Mouse (Mus musculus) intestine, embryonic 15.5 days (tissue): ENCODE results near the gene Dtx1. TPM values are rescaled to one million over a fixed set of nuclear protein-coding genes. Genes with fewer than 3 reads are reported as not detected.
A peak's percentile ranks its signal among the peaks of the same experiment; 100 is the strongest.

Source experiments
- ATAC-seq: fragments of 200-750 bp; cut with Nextera tagmentation; 2 replicates; pipeline ENCODE4 v1.8.0; 2017; ENCODE audit warnings: moderate TSS enrichment, moderate library complexity
- H3K27ac ChIP-seq: fragments of 300-500 bp; sonication (generic); 2 replicates; pipeline ENCODE4 v1.5.1; 2015; ENCODE audit warnings: mild to moderate bottlenecking, inconsistent platforms
- H3K27me3 ChIP-seq: fragments of 300-500 bp; sonication (generic); replicated peaks from 2 replicates; pipeline ENCODE4 v1.6.1; 2015; ENCODE audit warnings: inconsistent platforms
- H3K36me3 ChIP-seq: fragments of 300-500 bp; sonication (generic); 2 replicates; pipeline ENCODE4 v1.6.1; 2015; ENCODE audit warnings: inconsistent platforms
- H3K4me1 ChIP-seq: fragments of 300-500 bp; sonication (generic); replicated peaks from 2 replicates; pipeline ENCODE4 v1.6.1; 2015; ENCODE audit warnings: inconsistent platforms
- H3K4me2 ChIP-seq: fragments of 300-500 bp; sonication (generic); replicated peaks from 2 replicates; pipeline ENCODE4 v1.6.1; 2015; ENCODE audit warnings: mild to moderate bottlenecking, inconsistent platforms
- H3K4me3 ChIP-seq: fragments of 300-500 bp; sonication (generic); replicated peaks from 2 replicates; pipeline ENCODE4 v1.5.1; 2015; ENCODE audit warnings: inconsistent platforms
- H3K9ac ChIP-seq: fragments of 300-500 bp; sonication (generic); 2 replicates; pipeline ENCODE4 v1.6.1; 2015; ENCODE audit warnings: inconsistent platforms
- H3K9me3 ChIP-seq: fragments of 300-500 bp; sonication (generic); 2 replicates; pipeline ENCODE4 v1.6.1; 2016; ENCODE audit warnings: inconsistent platforms
- WGBS: fragments of 180-500 bp; shearing (Covaris S2); methylation state at CpG from one replicate; pipeline ENCODE4 v1.1.7; 2015; 5-methylcytosine and 5-hydroxymethylcytosine counted together
- polyA plus RNA-seq: library from polyadenylated mRNA; unstranded; fragments of >200 nt; fragmentation: Nextera tagmentation; extraction: Ambion mirVana; gene quantifications from 2 replicates; pipeline ENCODE4 v1.2.1, GENCODE M21; 2015

Dtx1 gene
- polyA plus RNA-seq: 4.1 and 4.3 TPM in 2 replicates

- no peak; the same call in 1 of the 2 replicates for ATAC-seq
- Histone ChIP-seq H3K4me1 (peaks cover 12% of the 10 kb centered on the region), H3K4me2 (peak within 1 kb of the TSS; percentile 80), H3K4me3 (peak within 1 kb of the TSS; percentile 49), H3K27me3 (peaks cover 59% of the 10 kb centered on the region), H3K9me3 (no peaks in the 10 kb centered on the region), H3K9ac (peak within 1 kb of the TSS; percentile 42), H3K36me3 (no peaks in the 10 kb centered on the region), H3K27ac (no peak within 1 kb of the TSS)
- WGBS: 40% methylated on average over 3 of the region's 3 CpGs
These were observed at the start of gene Dtx1 for GRCm38 (mm10) chr5:120711827-120712226. Dtx1 (minus strand) TSS chr5:120711927.

- H3K27me3 ChIP-seq: no peaks in the 10 kb centered on the region
- no peak overlapping the region for H3K4me2 ChIP-seq
- no peak overlapping the region for H3K9ac ChIP-seq
- 81% methylated on average over 4 of the region's 4 CpGs for WGBS
- no peaks in the 10 kb centered on the region for H3K36me3 ChIP-seq
- no peaks in the 10 kb centered on the region for H3K4me1 ChIP-seq
- H3K4me3 ChIP-seq: no peak overlapping the region
- H3K9me3 ChIP-seq: no peaks in the 10 kb centered on the region
- ATAC-seq: no peak
- H3K27ac ChIP-seq: no peak overlapping the region
These were observed 42.5 kb upstream of the Dtx1 start for GRCm38 (mm10) chr5:120754215-120754614.

GRCm38 (mm10) chr5:120752786-120753185 lies 41.1 kb upstream of the Dtx1 start:
- no peak overlapping the region for H3K27ac ChIP-seq
- no peaks in the 10 kb centered on the region for H3K27me3 ChIP-seq
- no peak for ATAC-seq
- H3K9me3 ChIP-seq: no peaks in the 10 kb centered on the region
- no peaks in the 10 kb centered on the region for H3K4me1 ChIP-seq
- no peak overlapping the region for H3K4me3 ChIP-seq
- WGBS: 86% methylated on average over 3 of the region's 3 CpGs
- H3K4me2 ChIP-seq: no peak overlapping the region
- no peaks in the 10 kb centered on the region for H3K36me3 ChIP-seq
- H3K9ac ChIP-seq: no peak overlapping the region

- Histone ChIP-seq H3K4me3 (no peak overlapping the region), H3K9ac (no peak overlapping the region), H3K36me3 (no peaks in the 10 kb centered on the region), H3K27ac (no peak overlapping the region), H3K4me2 (no peak overlapping the region), H3K27me3 (no peaks in the 10 kb centered on the region), H3K9me3 (no peaks in the 10 kb centered on the region), H3K4me1 (no peaks in the 10 kb centered on the region)
- no peak for ATAC-seq
- WGBS: 77% methylated on average over 3 of the region's 3 CpGs
These were observed 39.5 kb upstream of the Dtx1 start for GRCm38 (mm10) chr5:120751206-120751605.

- WGBS: 52% methylated on average over 5 of the region's 5 CpGs
- H3K4me3 ChIP-seq: no peak within 1 kb of the TSS
- no peak within 1 kb of the TSS for H3K27ac ChIP-seq
- no peaks in the 10 kb centered on the region for H3K36me3 ChIP-seq
- H3K9me3 ChIP-seq: no peaks in the 10 kb centered on the region
- ATAC-seq: no peak
- no peak within 1 kb of the TSS for H3K4me2 ChIP-seq
- H3K4me1 ChIP-seq: no peaks in the 10 kb centered on the region
- H3K9ac ChIP-seq: no peak within 1 kb of the TSS
- no peaks in the 10 kb centered on the region for H3K27me3 ChIP-seq
These were observed 38.0 kb upstream of the Dtx1 start, which contains the start of gene Oas2 for GRCm38 (mm10) chr5:120749688-120750087. Oas2 (minus strand) TSS chr5:120749853.

- Histone ChIP-seq H3K9ac (no peak overlapping the region), H3K27me3 (no peaks in the 10 kb centered on the region), H3K4me1 (no peaks in the 10 kb centered on the region), H3K27ac (no peak overlapping the region), H3K4me2 (no peak overlapping the region), H3K4me3 (no peak overlapping the region), H3K9me3 (no peaks in the 10 kb centered on the region), H3K36me3 (no peaks in the 10 kb centered on the region)
- 8% methylated on average over 5 of the region's 5 CpGs for WGBS
- no peak for ATAC-seq
These were observed 34.7 kb upstream of the Dtx1 start for GRCm38 (mm10) chr5:120746451-120746850.

GRCm38 (mm10) chr5:120742125-120742524 lies 30.4 kb upstream of the Dtx1 start:
- WGBS: 33% methylated on average over 4 of the region's 4 CpGs
- H3K27me3 ChIP-seq: no peaks in the 10 kb centered on the region; the same call in 1 of the 2 replicates
- H3K4me2 ChIP-seq: no peak overlapping the region
- H3K9me3 ChIP-seq: no peaks in the 10 kb centered on the region
- H3K36me3 ChIP-seq: no peaks in the 10 kb centered on the region
- no peak overlapping the region for H3K9ac ChIP-seq
- no peaks in the 10 kb centered on the region for H3K4me1 ChIP-seq
- H3K27ac ChIP-seq: no peak overlapping the region
- no peak for ATAC-seq
- H3K4me3 ChIP-seq: no peak overlapping the region

GRCm38 (mm10) chr5:120734380-120734990 lies 22.8 kb upstream of the Dtx1 start:
- Histone ChIP-seq H3K4me2 (no peak overlapping the region), H3K9ac (no peak overlapping the region), H3K9me3 (no peaks in the 10 kb centered on the region), H3K27me3 (no peaks in the 10 kb centered on the region), H3K36me3 (no peaks in the 10 kb centered on the region), H3K4me1 (no peaks in the 10 kb centered on the region), H3K4me3 (no peak overlapping the region), H3K27ac (no peak overlapping the region)
- WGBS: 75% methylated on average over 13 of the region's 14 CpGs
- no peak for ATAC-seq

GRCm38 (mm10) chr5:120733696-120734095 lies 22.0 kb upstream of the Dtx1 start:
- WGBS: 94% methylated on average over 3 of the region's 3 CpGs
- Histone ChIP-seq H3K9ac (no peak overlapping the region), H3K27me3 (no peaks in the 10 kb centered on the region), H3K4me3 (no peak overlapping the region), H3K36me3 (no peaks in the 10 kb centered on the region), H3K27ac (no peak overlapping the region), H3K4me2 (no peak overlapping the region), H3K4me1 (no peaks in the 10 kb centered on the region), H3K9me3 (no peaks in the 10 kb centered on the region)
- ATAC-seq: no peak

GRCm38 (mm10) chr5:120732740-120733139 lies 21.0 kb upstream of the Dtx1 start:
- Histone ChIP-seq H3K4me3 (no peak overlapping the region), H3K9ac (no peak overlapping the region), H3K4me2 (no peak overlapping the region), H3K9me3 (no peaks in the 10 kb centered on the region), H3K4me1 (no peaks in the 10 kb centered on the region), H3K36me3 (no peaks in the 10 kb centered on the region), H3K27ac (no peak overlapping the region), H3K27me3 (no peaks in the 10 kb centered on the region)
- no peak for ATAC-seq
- 62% methylated on average over 1 of the region's 1 CpGs for WGBS

- H3K27ac ChIP-seq: no peak overlapping the region
- no peaks in the 10 kb centered on the region for H3K36me3 ChIP-seq
- no peaks in the 10 kb centered on the region for H3K27me3 ChIP-seq
- no peak for ATAC-seq
- no peaks in the 10 kb centered on the region for H3K9me3 ChIP-seq
- no peak overlapping the region for H3K9ac ChIP-seq
- H3K4me2 ChIP-seq: no peak overlapping the region
- H3K4me1 ChIP-seq: no peaks in the 10 kb centered on the region
- 79% methylated on average over 10 of the region's 10 CpGs for WGBS
- H3K4me3 ChIP-seq: no peak overlapping the region
These were observed 17.6 kb upstream of the Dtx1 start for GRCm38 (mm10) chr5:120729319-120729718.

- no peak overlapping the region for H3K4me3 ChIP-seq
- no peak overlapping the region for H3K9ac ChIP-seq
- 58% methylated on average over 12 of the region's 12 CpGs for WGBS
- no peaks in the 10 kb centered on the region for H3K36me3 ChIP-seq
- no peaks in the 10 kb centered on the region for H3K4me1 ChIP-seq
- no peaks in the 10 kb centered on the region for H3K9me3 ChIP-seq
- H3K27me3 ChIP-seq: no peaks in the 10 kb centered on the region
- no peak for ATAC-seq
- H3K27ac ChIP-seq: no peak overlapping the region
- no peak overlapping the region for H3K4me2 ChIP-seq
These were observed 14.2 kb upstream of the Dtx1 start for GRCm38 (mm10) chr5:120725811-120726455.

- Histone ChIP-seq H3K27ac (no peak overlapping the region), H3K36me3 (no peaks in the 10 kb centered on the region), H3K27me3 (no peaks in the 10 kb centered on the region), H3K4me3 (no peak overlapping the region), H3K9me3 (no peaks in the 10 kb centered on the region), H3K4me2 (no peak overlapping the region), H3K4me1 (no peaks in the 10 kb centered on the region), H3K9ac (no peak overlapping the region)
- WGBS: 57% methylated on average over 7 of the region's 7 CpGs
- no peak for ATAC-seq
These were observed 9.3 kb upstream of the Dtx1 start for GRCm38 (mm10) chr5:120721005-120721404.
